Mouse (Mus musculus) effector memory CD4-positive, alpha-beta T cell, adult 5 months (primary cell): ENCODE results near the gene Olfr338. TPM values are rescaled to one million over a fixed set of nuclear protein-coding genes. Genes with fewer than 3 reads are reported as not detected.

Experiments used
- polyA plus RNA-seq: library from polyadenylated mRNA; unstranded; fragments of 100-300 nt; shearing (Covaris generic); gene quantifications from one replicate; pipeline ENCODE4 v1.2.1, GENCODE M21; 2017

Gene Olfr338
- 0.06 TPM for polyA plus RNA-seq

DNA sequence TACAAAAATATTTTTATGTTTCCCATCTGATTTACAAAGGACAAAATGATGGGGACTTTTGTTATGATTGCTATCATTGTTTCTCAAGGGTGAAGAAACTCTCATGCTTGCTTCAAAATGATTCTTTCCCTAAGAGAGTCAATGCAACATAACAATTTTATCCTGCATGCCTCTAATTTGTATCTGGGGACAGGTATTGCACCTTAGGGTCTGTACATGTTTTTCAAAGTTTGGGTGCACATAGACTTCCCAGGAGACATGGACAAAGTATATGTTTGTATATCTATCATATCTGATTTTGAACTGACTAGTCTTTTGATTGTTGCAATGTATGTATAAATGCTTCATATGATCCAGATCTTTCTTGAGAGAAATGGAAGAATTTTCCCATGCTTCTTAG is at the start of gene Olfr338:
TSS of gene Olfr338 (plus strand) at position 301 of the 400 bp plus-strand sequence.

GRCm38 (mm10) chr2:36418647-36419046 is 45.3 kb downstream of the Olfr338 start, which contains the start of gene Olfr339:
TSS of gene Olfr339 (plus strand) at chr2:36418947.

Other genes with a start within 250 kb of the Olfr338 start
- gene Mrrf, start 237.1 kb upstream of the Olfr338 start, polyA plus RNA-seq: 12.2 TPM
- gene Rbm18, start 236.7 kb upstream of the Olfr338 start, polyA plus RNA-seq: 61.8 TPM
- gene Ptgs1, start 143.1 kb upstream of the Olfr338 start, polyA plus RNA-seq: not detected
- gene Olfr339, start 45.4 kb downstream of the Olfr338 start, polyA plus RNA-seq: not detected
- gene Olfr340, start 79.1 kb downstream of the Olfr338 start, polyA plus RNA-seq: not detected
- 0.12 TPM for gene Olfr341, start 108.9 kb downstream of the Olfr338 start, polyA plus RNA-seq
- gene Olfr342, start 151.5 kb downstream of the Olfr338 start, polyA plus RNA-seq: not detected
- gene Olfr344, start 193.1 kb downstream of the Olfr338 start, polyA plus RNA-seq: not detected